Mouse (Mus musculus) heart, adult 2 months (tissue): ENCODE measurements at regions not wholly inside any gene's neighbourhood (a gene's known extent, or its start where the extent isn't known, plus 50 kb on each side); places are given as distances from the start of the nearest gene placed in this dataset.

Source experiments
- DNase-seq, 2 experiments: peaks; one replicate each; pipeline ENCODE4 v3.0.0; 2021
- H3K27ac ChIP-seq: fragments of 200-600 bp; 2 replicates; pipeline ENCODE4 v1.8.1; 2022
- H3K27me3 ChIP-seq: fragments of 200-500 bp; 2 replicates; pipeline ENCODE4 v1.6.1; 2012; ENCODE audit warnings: mild to moderate bottlenecking, low read length, inconsistent platforms, mixed read lengths; ENCODE audit not compliant: control insufficient read depth, insufficient read depth
- H3K36me3 ChIP-seq: fragments of 200-500 bp; 2 replicates; pipeline ENCODE4 v1.6.1; 2012; ENCODE audit warnings: low read length, inconsistent platforms; ENCODE audit not compliant: control insufficient read depth, insufficient read depth
- H3K4me1 ChIP-seq: fragments of 200-500 bp; 2 replicates; pipeline ENCODE4 v1.6.1; 2011; ENCODE audit warnings: low read length; ENCODE audit not compliant: control insufficient read depth, insufficient read depth
- H3K4me3 ChIP-seq: fragments of 200-600 bp; 2 replicates; pipeline ENCODE4 v1.8.1; 2022
- H3K79me2 ChIP-seq: fragments of 200-500 bp; replicated peaks from 2 replicates; pipeline ENCODE4 v1.6.1; 2012; ENCODE audit warnings: mild to moderate bottlenecking, inconsistent platforms, low read length, moderate library complexity, mixed read lengths; ENCODE audit not compliant: control insufficient read depth, insufficient read depth
- H3K9ac ChIP-seq: fragments of 200-500 bp; 2 replicates; pipeline ENCODE4 v1.6.1; 2012; ENCODE audit warnings: low read depth, mild to moderate bottlenecking, control low read depth, inconsistent platforms, low read length, mixed read lengths
- CTCF ChIP-seq: fragments of 200-600 bp; IDR thresholded peaks from 2 replicates; pipeline ENCODE4 v1.8.1; 2022; ENCODE audit warnings: antibody characterized with exemption, mild to moderate bottlenecking, moderate library complexity
- EP300 ChIP-seq: fragments of 200-500 bp; IDR thresholded peaks from 2 replicates; pipeline ENCODE4 v1.6.1; 2011; ENCODE audit warnings: low read depth, low read length, control low read depth; ENCODE audit not compliant: insufficient read depth
- POLR2A ChIP-seq: fragments of 200-500 bp; IDR thresholded peaks from 2 replicates; pipeline ENCODE4 v1.6.1; 2011; ENCODE audit warnings: mild to moderate bottlenecking, low read depth, low read length, control low read depth; ENCODE audit not compliant: insufficient read depth
- WGBS: fragments of 180-500 bp; shearing (Covaris S2); methylation state at CpG from one replicate; pipeline ENCODE4 v1.1.7; 2018; 5-methylcytosine and 5-hydroxymethylcytosine counted together
- intact Hi-C: fragments of 180-260 bp; cut with DNase I; formaldehyde crosslinking; loops from one replicate; pipeline ENCODE4 v1.15.1; 2025

DNA sequence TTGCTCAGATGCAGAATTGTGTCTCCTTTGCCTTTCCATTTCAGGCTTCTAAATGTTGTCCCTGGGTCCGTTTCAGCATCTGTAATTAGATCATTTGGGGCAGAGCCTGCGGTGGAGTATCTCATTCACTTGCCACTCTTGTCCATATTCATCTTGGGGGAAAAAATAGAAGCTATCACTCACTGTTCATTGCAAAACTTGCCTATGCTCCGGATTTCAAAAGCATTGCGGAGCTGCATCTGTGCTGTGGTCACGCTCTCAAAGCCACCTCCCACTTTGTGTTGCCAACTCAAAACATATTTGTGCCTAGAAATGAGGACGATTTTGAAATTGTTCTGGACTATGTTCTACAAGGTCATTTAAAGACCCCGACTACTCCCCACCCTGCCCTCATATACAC, 138.3 kb upstream of the Zfp648 start:
- TF ChIP-seq POLR2A (no peak), EP300 (no peak), CTCF (no peak)
- Histone ChIP-seq H3K27me3 (no peaks in the 10 kb centered on the region), H3K27ac (no peak overlapping the region), H3K36me3 (no peaks in the 10 kb centered on the region), H3K4me3 (no peak overlapping the region), H3K9ac (no peak overlapping the region), H3K79me2 (no peaks in the 10 kb centered on the region), H3K4me1 (peaks cover 2% of the 10 kb centered on the region)
- intact Hi-C loops: no loop called here
- DNase-seq: peak in 1 of 2 experiments; percentile 53
- WGBS: 75% methylated on average over 7 of the region's 7 CpGs

DNA sequence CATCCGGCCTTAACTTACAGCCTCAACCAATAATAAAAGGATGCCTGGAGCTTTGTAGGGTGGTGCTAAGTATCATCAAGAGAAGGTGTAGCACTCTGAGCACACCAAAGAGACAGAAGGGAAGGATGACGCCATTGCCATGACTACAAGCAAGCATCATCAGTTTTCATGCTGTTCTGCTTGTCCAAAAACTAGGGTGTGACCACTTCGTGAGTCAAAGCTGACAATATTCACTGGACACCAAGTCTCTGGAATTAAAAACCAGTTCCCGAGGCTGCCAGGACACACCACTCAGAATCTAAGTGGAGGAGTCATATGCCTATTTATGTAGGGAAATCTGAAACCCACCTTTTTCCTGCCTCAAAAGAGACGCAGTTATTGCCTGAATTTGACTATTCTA, 136.4 kb upstream of the Zfp648 start:
- TF ChIP-seq POLR2A: no peak
- no peak for TF ChIP-seq EP300
- TF ChIP-seq CTCF: no peak
- Histone ChIP-seq H3K36me3 (no peaks in the 10 kb centered on the region), H3K9ac (no peak overlapping the region), H3K79me2 (no peaks in the 10 kb centered on the region), H3K27me3 (no peaks in the 10 kb centered on the region), H3K4me3 (no peak overlapping the region), H3K27ac (no peak overlapping the region), H3K4me1 (peaks cover 2% of the 10 kb centered on the region)
- intact Hi-C loops: no loop called here
- 85% methylated on average over 5 of the region's 5 CpGs for WGBS
- no peak for DNase-seq

DNA sequence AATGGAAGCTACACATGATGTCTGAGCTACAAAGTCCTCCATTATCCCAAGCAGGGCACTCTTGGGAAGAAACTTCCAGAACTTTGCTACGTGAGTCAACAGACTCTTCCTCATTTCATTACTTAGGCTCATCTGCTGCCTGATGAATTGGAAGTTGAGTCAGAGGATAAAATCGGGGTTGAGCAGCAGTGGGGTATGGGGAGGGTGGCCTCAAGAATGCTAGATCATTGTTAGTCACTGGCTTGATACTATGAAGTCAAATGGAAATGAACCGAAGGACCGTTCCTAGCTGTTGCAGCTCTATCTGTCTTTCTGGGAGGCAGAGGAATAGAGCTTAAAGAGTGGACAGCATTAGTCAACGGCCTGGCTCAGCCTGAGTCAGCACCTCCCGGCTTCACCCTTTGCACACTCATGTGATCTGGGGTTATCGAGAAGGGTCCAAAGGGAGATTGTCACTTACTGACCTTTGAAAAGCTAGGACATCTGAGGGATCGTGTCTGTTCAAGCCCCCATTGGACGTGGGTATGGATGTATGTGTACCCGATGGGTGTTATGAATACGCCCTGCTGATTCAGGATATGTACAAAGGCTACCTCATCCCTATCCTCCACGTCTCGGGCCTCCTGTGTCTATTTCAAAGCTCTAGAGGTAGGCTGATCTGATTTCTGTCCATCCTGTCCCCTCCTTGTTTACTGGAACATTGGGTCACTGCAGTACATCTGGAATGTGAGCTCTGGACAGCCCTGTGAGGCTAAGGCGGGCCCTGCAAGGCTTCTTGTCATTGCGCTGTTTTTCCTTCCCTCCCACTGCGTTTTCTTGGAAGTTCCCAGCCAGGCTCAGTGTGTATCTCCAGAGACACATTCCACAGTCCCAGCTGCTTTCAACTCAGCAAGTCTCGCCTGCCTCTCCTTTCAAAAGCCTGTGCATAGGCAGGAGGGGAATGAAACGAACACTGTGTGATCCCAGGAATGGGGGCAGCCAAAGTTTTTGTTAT, 135.4 kb upstream of the Zfp648 start:
- WGBS: 69% methylated on average over 18 of the region's 18 CpGs
- Histone ChIP-seq H3K27me3 (no peaks in the 10 kb centered on the region), H3K4me3 (no peak overlapping the region), H3K36me3 (no peaks in the 10 kb centered on the region), H3K79me2 (no peaks in the 10 kb centered on the region), H3K4me1 (peaks cover 2% of the 10 kb centered on the region), H3K9ac (no peak overlapping the region), H3K27ac (peak overlapping the region; percentile 59)
- TF ChIP-seq EP300 (peak; percentile 71; the same call in 1 of the 2 replicates), POLR2A (no peak)
- DNase-seq: peak; percentile 59 to 77
- intact Hi-C loops: no loop called here

DNA sequence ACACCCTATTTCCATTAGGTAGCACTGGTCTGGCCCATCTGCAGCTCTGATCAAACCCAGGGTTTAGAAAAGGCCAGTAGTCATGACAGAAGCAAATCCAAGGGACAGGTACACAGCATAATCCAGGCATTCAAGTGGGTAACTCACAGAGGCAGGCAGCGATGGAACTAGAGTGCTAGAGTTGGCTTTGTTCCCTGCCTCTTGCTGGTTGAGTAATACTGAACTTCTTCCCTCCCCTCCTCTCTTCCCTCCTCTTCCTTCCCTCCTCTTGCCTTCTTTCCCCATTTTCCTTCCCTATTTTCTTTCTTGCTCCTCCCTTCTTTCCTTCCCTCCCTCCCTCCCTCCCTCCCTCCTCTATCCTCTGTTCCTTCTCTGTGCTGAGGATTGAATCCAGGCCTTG, 133.1 kb upstream of the Zfp648 start:
- Histone ChIP-seq H3K79me2 (no peaks in the 10 kb centered on the region), H3K9ac (no peak overlapping the region), H3K4me1 (peaks cover 2% of the 10 kb centered on the region), H3K36me3 (no peaks in the 10 kb centered on the region), H3K4me3 (no peak overlapping the region), H3K27ac (no peak overlapping the region), H3K27me3 (no peaks in the 10 kb centered on the region)
- 66% methylated on average over 1 of the region's 1 CpGs for WGBS
- no peak for DNase-seq
- intact Hi-C loops: no loop called here
- TF ChIP-seq POLR2A (no peak), EP300 (no peak), CTCF (no peak)

DNA sequence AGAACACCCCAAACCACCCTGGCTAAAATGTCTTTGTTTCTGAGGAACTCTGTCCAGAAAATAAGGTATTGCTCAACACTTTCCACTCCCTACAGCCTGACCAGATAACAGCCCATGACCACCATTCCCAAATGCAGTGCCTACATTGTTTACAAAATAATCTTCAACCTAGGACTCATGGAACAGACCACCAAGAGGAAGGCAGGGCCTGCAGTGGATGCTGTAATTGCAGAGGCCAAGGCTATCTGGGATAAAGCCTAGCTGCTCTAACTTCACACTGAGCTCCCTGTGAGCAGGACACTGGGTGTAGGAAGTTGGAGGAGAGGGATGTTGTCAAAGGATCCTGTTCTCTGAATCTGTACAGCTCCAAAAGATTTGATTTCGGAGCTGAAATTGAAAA, 126.7 kb upstream of the Zfp648 start:
- TF ChIP-seq POLR2A: no peak
- no peak for TF ChIP-seq EP300
- TF ChIP-seq CTCF: no peak

More for the DNA sequence above, 126.7 kb upstream of the Zfp648 start:
- Histone ChIP-seq H3K9ac (no peak overlapping the region), H3K27ac (no peak overlapping the region; the same call in 1 of the 2 replicates), H3K4me1 (no peaks in the 10 kb centered on the region), H3K27me3 (no peaks in the 10 kb centered on the region), H3K79me2 (no peaks in the 10 kb centered on the region), H3K4me3 (no peak overlapping the region), H3K36me3 (no peaks in the 10 kb centered on the region)
- WGBS: 80% methylated on average over 1 of the region's 1 CpGs
- intact Hi-C loops: no loop called here
- no peak for DNase-seq
